Mouse (Mus musculus): ENCODE data around the gene Xbp1.

Gene Xbp1

DNA sequence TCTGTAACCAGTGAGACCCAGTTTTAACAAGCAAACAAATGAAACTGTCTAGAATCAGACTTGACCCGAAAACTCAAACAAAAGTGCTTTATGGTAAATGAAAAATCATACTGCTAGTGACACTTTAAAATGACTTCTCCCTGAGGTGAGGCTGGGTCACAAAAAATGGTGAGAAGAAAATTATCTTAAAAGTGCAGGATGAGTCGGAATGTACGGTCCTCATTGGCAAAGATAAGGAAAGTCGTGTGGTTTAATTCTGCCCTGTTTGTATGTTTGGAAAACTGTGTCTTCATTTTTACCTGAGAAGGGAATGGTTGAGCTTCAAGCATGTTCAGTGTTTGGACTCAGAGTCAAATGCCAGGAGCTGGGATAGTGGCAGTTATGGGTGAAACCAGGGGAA is 51.4 kb downstream of the Xbp1 start:
- no peak for DNase-seq (ENCODE audit: low spot score)

- DNase-seq (ENCODE audit: low spot score): no peak
Observed at GRCm38 (mm10) chr11:5573821-5574220, 53.4 kb downstream of the Xbp1 start.

- peak; percentile 6 for DNase-seq (ENCODE audit: low spot score)
Observed at GRCm38 (mm10) chr11:5575046-5575445, 54.6 kb downstream of the Xbp1 start.

Data from T-cell, adult 2 months (primary cell).